Mouse (Mus musculus): ENCODE results near the gene Fbxl14. TPM values are rescaled to one million over a fixed set of nuclear protein-coding genes. Genes with fewer than 3 reads are reported as not detected.

Fbxl14 gene
- polyA plus RNA-seq, 1 experiment from 2014 or later = 3.1 TPM

DNA sequence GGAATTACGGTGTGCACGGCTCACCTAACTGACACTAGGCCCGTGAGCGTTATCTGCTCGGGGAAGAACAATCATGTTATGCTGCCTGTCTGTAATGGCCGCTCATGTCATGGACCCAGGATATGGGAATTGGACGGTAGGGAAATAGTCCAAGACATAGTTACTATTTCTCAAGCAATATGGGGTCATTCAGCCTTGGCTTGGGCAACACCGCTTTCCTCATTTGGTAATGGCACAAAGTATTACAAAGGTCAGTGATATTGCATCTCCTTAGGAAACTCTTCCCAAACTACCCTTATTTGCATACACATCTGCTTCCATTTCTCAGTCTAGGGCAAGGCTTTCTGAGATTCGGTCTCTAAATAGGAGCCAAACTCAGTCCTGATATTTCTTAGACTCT, 8.2 kb downstream of the Fbxl14 start:
- H3K9me3 ChIP-seq (ENCODE audit: control insufficient read depth, low read length) = no peaks in the 10 kb centered on the region
- peaks cover 16% of the 10 kb centered on the region for H3K36me3 ChIP-seq (replicated peaks; ENCODE audit: control insufficient read depth, insufficient read depth)
- DNase-seq (ENCODE audit: low spot score) (no peak), ATAC-seq (ENCODE audit: low FRiP score) (no peak)
- H3K4me1 ChIP-seq (replicated peaks; ENCODE audit: control insufficient read depth, insufficient read depth, low read length) = peaks cover 44% of the 10 kb centered on the region
- no peak overlapping the region for H3K9ac ChIP-seq
- H3K4me3 ChIP-seq (replicated peaks; ENCODE audit: low read length) = no peak overlapping the region
- H3K27me3 ChIP-seq (ENCODE audit: control insufficient read depth, insufficient read depth, low read length) = no peaks in the 10 kb centered on the region
- H3K27ac ChIP-seq = no peak overlapping the region
- no peak overlapping the region for H3K4me2 ChIP-seq (replicated peaks)
- 93% methylated on average over 9 of the region's 9 CpGs for WGBS

DNA sequence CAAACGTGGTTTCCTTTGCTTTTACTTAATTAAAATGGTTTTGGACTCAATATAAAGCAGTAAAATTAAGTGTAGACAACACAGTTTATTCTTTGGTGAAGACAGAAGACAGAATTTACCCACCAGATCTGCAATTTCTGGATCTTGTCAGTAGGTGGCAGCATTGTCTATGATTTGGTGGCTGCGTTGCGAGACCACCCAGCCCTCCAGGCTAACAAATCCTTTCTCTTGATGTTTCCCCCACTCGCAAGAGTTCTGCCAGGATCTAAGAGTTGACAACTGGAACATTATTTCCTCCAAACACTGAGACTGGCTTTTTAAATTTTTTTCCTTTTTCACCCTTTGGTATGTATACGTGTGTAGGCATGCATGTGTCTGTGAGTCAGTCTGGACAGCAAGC, 10.3 kb downstream of the Fbxl14 start:
- WGBS = 10% methylated on average over 5 of the region's 5 CpGs
- H3K9ac ChIP-seq = no peak overlapping the region

DNA sequence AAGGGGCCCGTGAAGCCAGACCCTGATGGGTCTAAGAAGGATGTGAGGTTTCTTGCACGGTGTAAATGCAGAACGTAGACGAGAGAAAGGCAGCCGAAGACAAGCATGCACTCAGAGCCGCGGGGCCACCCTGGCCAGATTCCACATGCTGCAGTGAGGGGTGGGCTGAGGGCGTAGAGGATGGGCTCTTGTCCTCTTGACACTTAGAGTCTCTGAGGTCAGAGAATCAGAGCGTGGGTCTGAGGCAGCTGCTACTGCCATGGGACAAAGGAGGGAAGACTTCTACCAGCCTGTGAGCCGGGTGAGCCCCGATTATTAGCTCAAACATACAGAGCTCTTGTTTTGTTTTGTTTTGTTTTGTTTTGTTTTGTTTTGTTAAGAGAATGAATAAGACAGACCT, 11.1 kb downstream of the Fbxl14 start:
- no peaks in the 10 kb centered on the region for H3K36me3 ChIP-seq (replicated peaks; ENCODE audit: control insufficient read depth, insufficient read depth)
- H3K27me3 ChIP-seq (ENCODE audit: control insufficient read depth, insufficient read depth, low read length) = no peaks in the 10 kb centered on the region
- peaks cover 33% of the 10 kb centered on the region for H3K4me1 ChIP-seq (replicated peaks; ENCODE audit: control insufficient read depth, insufficient read depth, low read length)
- DNase-seq (ENCODE audit: low spot score) (no peak), ATAC-seq (ENCODE audit: low FRiP score) (no peak)
- H3K4me2 ChIP-seq (replicated peaks) = peak overlapping the region; percentile 44
- H3K9me3 ChIP-seq (ENCODE audit: control insufficient read depth, low read length) = no peaks in the 10 kb centered on the region
- 10% methylated on average over 11 of the region's 11 CpGs for WGBS
- H3K4me3 ChIP-seq (replicated peaks; ENCODE audit: low read length) = no peak overlapping the region
- H3K27ac ChIP-seq = no peak overlapping the region
- H3K9ac ChIP-seq = peak overlapping the region; percentile 37; the same call in 1 of the 2 replicates

More for the DNA sequence above, 10.3 kb downstream of the Fbxl14 start:
- Histone ChIP-seq H3K4me3 (replicated peaks; ENCODE audit: low read length) (no peak overlapping the region), H3K9me3 (ENCODE audit: control insufficient read depth, low read length) (no peaks in the 10 kb centered on the region), H3K4me1 (replicated peaks; ENCODE audit: control insufficient read depth, insufficient read depth, low read length) (peaks cover 33% of the 10 kb centered on the region), H3K27me3 (ENCODE audit: control insufficient read depth, insufficient read depth, low read length) (no peaks in the 10 kb centered on the region), H3K27ac (no peak overlapping the region), H3K4me2 (replicated peaks) (no peak overlapping the region), H3K36me3 (replicated peaks; ENCODE audit: control insufficient read depth, insufficient read depth) (peaks cover 1% of the 10 kb centered on the region)
- peak; percentile 95 for DNase-seq (ENCODE audit: low spot score)
- ATAC-seq (ENCODE audit: low FRiP score) = 0 out of 2 replicates have a peak, but pooled peaks have one; percentile 14

DNA sequence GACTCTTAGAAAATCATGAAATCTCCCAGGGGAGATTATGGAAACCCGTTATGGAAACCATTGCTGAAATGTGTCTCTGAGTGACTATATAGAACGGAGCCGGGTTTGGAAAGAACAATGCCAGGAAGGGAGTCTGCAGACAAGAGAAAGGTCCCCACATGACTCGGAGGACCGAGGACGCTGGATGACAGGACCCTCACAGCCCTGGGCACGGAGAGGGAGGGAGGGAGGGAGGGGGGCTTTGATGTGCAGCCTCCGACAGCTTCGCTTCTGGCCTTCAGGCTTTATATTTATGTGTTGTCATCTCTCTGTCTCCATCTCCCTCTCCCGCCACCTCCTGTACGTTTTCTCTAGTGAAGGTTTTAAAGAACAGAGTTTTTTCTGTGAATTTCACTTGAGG, 11.5 kb downstream of the Fbxl14 start:
- Histone ChIP-seq H3K36me3 (replicated peaks; ENCODE audit: control insufficient read depth, insufficient read depth) (no peaks in the 10 kb centered on the region), H3K4me1 (replicated peaks; ENCODE audit: control insufficient read depth, insufficient read depth, low read length) (peaks cover 29% of the 10 kb centered on the region), H3K4me3 (replicated peaks; ENCODE audit: low read length) (no peak overlapping the region), H3K9ac (0 out of 2 replicates have a peak overlapping the region, but pooled peaks have one; percentile 37), H3K9me3 (ENCODE audit: control insufficient read depth, low read length) (no peaks in the 10 kb centered on the region), H3K4me2 (replicated peaks) (peak overlapping the region; percentile 44), H3K27ac (no peak overlapping the region), H3K27me3 (ENCODE audit: control insufficient read depth, insufficient read depth, low read length) (no peaks in the 10 kb centered on the region)
- DNase-seq (ENCODE audit: low spot score) (no peak), ATAC-seq (ENCODE audit: low FRiP score) (no peak)
- WGBS = 6% methylated on average over 10 of the region's 11 CpGs

DNA sequence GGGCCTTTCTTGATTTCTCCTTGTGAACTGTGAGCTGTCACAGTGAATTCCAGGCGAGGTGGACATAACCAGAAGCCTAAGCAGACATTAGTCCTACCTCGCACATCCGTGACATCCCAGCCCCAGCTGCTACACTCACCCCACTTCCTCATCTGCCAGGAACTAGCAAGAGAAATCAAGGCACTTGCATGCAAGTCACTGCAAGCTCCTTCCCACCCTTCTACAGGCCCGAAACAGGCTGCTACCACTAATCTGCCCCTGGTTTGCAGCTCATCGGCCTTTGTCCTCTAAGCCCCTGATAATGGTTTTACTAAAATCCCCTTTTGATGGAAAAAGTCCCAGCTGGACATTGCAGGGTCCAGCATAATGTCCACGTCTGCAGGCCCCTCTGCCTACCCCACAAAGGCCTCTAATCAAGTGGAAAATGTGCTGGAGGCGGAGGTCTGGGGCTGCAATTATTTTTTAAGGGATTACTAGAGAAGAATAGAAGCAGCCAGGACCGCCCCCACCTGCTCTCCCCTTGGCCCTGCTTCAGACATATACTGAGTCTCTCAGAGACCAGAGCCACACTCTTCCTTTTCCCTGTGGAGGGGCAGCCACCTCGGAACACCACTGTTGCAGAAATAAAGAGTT, 12.6 kb downstream of the Fbxl14 start:
- no peak overlapping the region for H3K4me3 ChIP-seq (replicated peaks; ENCODE audit: low read length)
- H3K4me2 ChIP-seq (replicated peaks) = no peak overlapping the region
- no peak overlapping the region for H3K27ac ChIP-seq
- no peaks in the 10 kb centered on the region for H3K36me3 ChIP-seq (replicated peaks; ENCODE audit: control insufficient read depth, insufficient read depth)
- no peaks in the 10 kb centered on the region for H3K9me3 ChIP-seq (ENCODE audit: control insufficient read depth, low read length)
- H3K9ac ChIP-seq = no peak overlapping the region; the same call in 1 of the 2 replicates
- DNase-seq (ENCODE audit: low spot score) = no peak
- 30% methylated on average over 9 of the region's 9 CpGs for WGBS
- ATAC-seq (ENCODE audit: low FRiP score) = no peak
- H3K4me1 ChIP-seq (replicated peaks; ENCODE audit: control insufficient read depth, insufficient read depth, low read length) = peaks cover 26% of the 10 kb centered on the region
- H3K27me3 ChIP-seq (ENCODE audit: control insufficient read depth, insufficient read depth, low read length) = no peaks in the 10 kb centered on the region

DNA sequence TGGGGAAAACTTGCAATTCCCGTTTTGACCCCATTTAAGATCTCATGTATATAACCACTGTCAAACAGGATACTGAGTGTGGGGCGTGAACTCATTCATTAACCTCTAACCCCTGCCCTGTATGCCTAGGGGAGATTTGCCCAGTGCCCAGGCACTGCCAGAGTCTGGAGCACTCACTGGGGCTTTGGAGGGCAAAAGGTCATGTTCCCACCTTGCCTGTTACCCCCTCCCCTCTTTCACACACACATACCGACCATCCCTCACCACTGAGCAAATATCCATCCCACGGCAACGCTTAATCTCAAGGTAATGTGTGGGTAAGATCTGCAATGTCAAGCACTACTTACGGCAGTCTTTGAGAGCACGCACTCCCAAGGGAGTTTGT, 13.2 kb downstream of the Fbxl14 start:
- Histone ChIP-seq H3K36me3 (replicated peaks; ENCODE audit: control insufficient read depth, insufficient read depth) (no peaks in the 10 kb centered on the region), H3K4me3 (replicated peaks; ENCODE audit: low read length) (no peak overlapping the region), H3K27ac (no peak overlapping the region), H3K4me2 (replicated peaks) (no peak overlapping the region), H3K9me3 (ENCODE audit: control insufficient read depth, low read length) (no peaks in the 10 kb centered on the region), H3K27me3 (ENCODE audit: control insufficient read depth, insufficient read depth, low read length) (no peaks in the 10 kb centered on the region), H3K9ac (no peak overlapping the region), H3K4me1 (replicated peaks; ENCODE audit: control insufficient read depth, insufficient read depth, low read length) (peaks cover 26% of the 10 kb centered on the region)
- ATAC-seq (ENCODE audit: low FRiP score) (no peak), DNase-seq (ENCODE audit: low spot score) (no peak)
- WGBS = 22% methylated on average over 7 of the region's 7 CpGs

DNA sequence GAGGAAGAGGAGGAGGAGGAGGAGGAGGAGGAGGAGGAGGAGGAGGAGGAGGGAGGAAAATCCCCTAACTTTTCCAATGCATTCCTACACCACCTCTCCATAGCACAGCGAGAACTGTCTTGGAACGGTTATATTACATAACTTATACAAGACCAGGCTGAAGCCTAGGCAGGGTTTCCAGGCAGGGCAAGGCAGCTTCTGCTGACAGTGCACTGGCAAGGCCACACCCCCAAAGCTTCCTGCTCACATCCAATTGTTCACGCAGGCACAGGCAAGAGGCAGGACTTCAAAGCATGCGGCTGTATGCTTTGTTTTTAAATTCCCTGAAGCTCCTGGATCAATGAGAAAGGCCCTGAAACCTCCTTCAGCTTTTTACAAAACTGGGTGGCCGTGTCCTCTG, 19.8 kb downstream of the Fbxl14 start:
- no peaks in the 10 kb centered on the region for H3K4me1 ChIP-seq (replicated peaks; ENCODE audit: control insufficient read depth, insufficient read depth, low read length)
- no peak overlapping the region for H3K4me2 ChIP-seq (replicated peaks)
- no peaks in the 10 kb centered on the region for H3K36me3 ChIP-seq (replicated peaks; ENCODE audit: control insufficient read depth, insufficient read depth)
- no peak for DNase-seq (ENCODE audit: low spot score)
- 20% methylated on average over 5 of the region's 5 CpGs for WGBS
- no peaks in the 10 kb centered on the region for H3K27me3 ChIP-seq (ENCODE audit: control insufficient read depth, insufficient read depth, low read length)
- no peak overlapping the region for H3K27ac ChIP-seq
- no peak overlapping the region for H3K4me3 ChIP-seq (replicated peaks; ENCODE audit: low read length)
- no peak for ATAC-seq (ENCODE audit: low FRiP score)
- H3K9me3 ChIP-seq (ENCODE audit: control insufficient read depth, low read length) = no peaks in the 10 kb centered on the region
- no peak overlapping the region for H3K9ac ChIP-seq

DNA sequence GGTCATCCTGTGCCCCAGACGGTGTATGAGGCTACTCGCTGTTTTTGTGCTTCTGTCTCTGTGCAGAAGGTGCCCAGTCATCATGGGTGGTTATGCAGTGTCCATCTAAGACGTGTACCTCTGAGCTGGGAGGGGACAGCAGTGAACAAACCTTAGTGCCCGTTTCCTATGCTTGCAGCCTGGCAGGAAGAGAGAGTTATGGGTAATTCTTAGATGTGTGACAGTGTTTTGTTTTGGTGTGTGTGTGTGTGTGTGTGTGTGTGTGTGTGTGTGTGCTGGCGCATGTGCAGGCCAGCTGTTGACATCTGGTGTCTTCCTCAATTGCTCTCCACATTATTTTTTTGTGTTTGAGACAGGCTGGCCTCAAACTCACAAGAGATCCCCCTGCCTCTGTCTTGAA, 20.6 kb downstream of the Fbxl14 start:
- Histone ChIP-seq H3K4me3 (replicated peaks; ENCODE audit: low read length) (no peak overlapping the region), H3K9me3 (ENCODE audit: control insufficient read depth, low read length) (no peaks in the 10 kb centered on the region), H3K9ac (no peak overlapping the region), H3K36me3 (replicated peaks; ENCODE audit: control insufficient read depth, insufficient read depth) (no peaks in the 10 kb centered on the region), H3K4me1 (replicated peaks; ENCODE audit: control insufficient read depth, insufficient read depth, low read length) (no peaks in the 10 kb centered on the region), H3K27me3 (ENCODE audit: control insufficient read depth, insufficient read depth, low read length) (no peaks in the 10 kb centered on the region), H3K4me2 (replicated peaks) (no peak overlapping the region), H3K27ac (no peak overlapping the region)
- ATAC-seq (ENCODE audit: low FRiP score) (no peak), DNase-seq (ENCODE audit: low spot score) (no peak)
- 72% methylated on average over 5 of the region's 5 CpGs for WGBS

DNA sequence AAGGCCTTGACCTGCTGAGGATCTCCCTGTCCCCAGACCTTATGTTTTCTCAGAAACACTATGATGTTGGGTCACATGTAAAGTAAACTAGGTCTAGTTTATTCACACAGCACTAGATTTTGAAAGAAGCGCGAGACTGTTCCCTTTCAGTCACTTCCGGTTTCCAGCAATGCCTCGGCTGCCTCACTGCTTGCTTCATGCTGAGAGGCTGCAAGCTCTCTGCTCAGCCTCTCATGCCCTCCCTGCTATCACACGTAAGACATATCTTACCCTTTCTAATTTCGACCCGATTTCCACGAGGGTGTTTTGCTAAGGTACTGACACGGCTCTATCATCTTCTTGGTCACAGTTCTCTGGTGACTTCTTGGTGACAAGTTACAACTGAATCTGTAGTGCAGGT, 22.6 kb downstream of the Fbxl14 start:
- H3K9me3 ChIP-seq (ENCODE audit: control insufficient read depth, low read length) = no peaks in the 10 kb centered on the region
- 52% methylated on average over 9 of the region's 9 CpGs for WGBS
- no peaks in the 10 kb centered on the region for H3K27me3 ChIP-seq (ENCODE audit: control insufficient read depth, insufficient read depth, low read length)
- no peak overlapping the region for H3K4me2 ChIP-seq (replicated peaks)
- no peaks in the 10 kb centered on the region for H3K36me3 ChIP-seq (replicated peaks; ENCODE audit: control insufficient read depth, insufficient read depth)
- H3K4me1 ChIP-seq (replicated peaks; ENCODE audit: control insufficient read depth, insufficient read depth, low read length) = no peaks in the 10 kb centered on the region
- H3K9ac ChIP-seq = no peak overlapping the region
- H3K27ac ChIP-seq = no peak overlapping the region
- H3K4me3 ChIP-seq (replicated peaks; ENCODE audit: low read length) = no peak overlapping the region
- no peak for ATAC-seq (ENCODE audit: low FRiP score)
- DNase-seq (ENCODE audit: low spot score) = no peak

DNA sequence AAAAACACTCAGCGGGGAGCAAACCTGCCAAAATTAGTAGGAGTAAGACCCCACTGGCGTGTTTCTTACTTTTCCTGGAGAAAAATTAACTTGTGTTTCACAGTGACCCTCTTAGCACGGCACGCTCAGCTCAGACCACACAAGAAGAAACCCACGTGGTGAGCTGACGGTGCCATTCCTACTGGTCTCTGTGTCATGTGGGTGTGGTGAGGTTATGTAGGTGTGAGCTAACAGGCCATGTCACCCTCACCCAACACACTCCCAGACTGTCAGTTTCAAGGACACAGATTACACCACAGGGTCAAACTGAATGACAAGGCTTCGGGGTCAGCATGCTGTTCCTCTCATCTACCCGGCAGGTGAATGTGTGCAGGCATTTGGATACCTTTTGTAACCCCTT, 25.3 kb downstream of the Fbxl14 start:
- no peak for ATAC-seq (ENCODE audit: low FRiP score)
- Histone ChIP-seq H3K27me3 (ENCODE audit: control insufficient read depth, insufficient read depth, low read length) (no peaks in the 10 kb centered on the region), H3K4me1 (replicated peaks; ENCODE audit: control insufficient read depth, insufficient read depth, low read length) (no peaks in the 10 kb centered on the region), H3K4me2 (replicated peaks) (no peak overlapping the region), H3K9me3 (ENCODE audit: control insufficient read depth, low read length) (no peaks in the 10 kb centered on the region), H3K36me3 (replicated peaks; ENCODE audit: control insufficient read depth, insufficient read depth) (no peaks in the 10 kb centered on the region), H3K9ac (no peak overlapping the region), H3K4me3 (replicated peaks; ENCODE audit: low read length) (no peak overlapping the region), H3K27ac (no peak overlapping the region)
- 89% methylated on average over 8 of the region's 8 CpGs for WGBS
- DNase-seq (ENCODE audit: low spot score) = no peak
